Mouse (Mus musculus): ENCODE results near the gene Kti12. TPM values are rescaled to one million over a fixed set of nuclear protein-coding genes. Genes with fewer than 3 reads are reported as not detected.

The Kti12 gene
- polyA plus RNA-seq, 1 experiment from 2014 or later, result 26.6 TPM

DNA sequence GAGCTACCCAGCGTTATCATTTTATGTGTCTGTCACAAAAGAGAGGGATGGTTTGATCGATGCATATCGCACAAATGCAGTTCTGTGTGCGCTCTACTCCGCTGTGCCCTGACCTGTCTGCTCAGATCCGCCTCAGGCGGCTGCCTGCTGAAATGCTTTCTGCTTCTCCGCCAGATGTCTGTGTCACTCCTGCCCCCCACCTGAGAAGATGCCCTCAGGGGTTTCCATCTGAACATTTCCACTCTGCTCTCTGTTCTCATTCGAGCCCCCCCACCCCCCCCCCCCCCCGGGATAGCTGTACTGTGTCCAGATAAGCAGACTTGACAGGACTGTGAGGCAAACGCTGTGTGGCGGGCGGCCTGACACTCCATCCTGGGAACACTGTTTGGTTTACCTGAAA lies 36.2 kb downstream of the Kti12 start:
- DNase-seq (ENCODE audit: low spot score), result no peak
- Histone ChIP-seq H3K4me3 (ENCODE audit: low read depth, low read length) (no peak overlapping the region), H3K27me3 (replicated peaks; ENCODE audit: insufficient read depth, low read length) (no peaks in the 10 kb centered on the region), H3K9me3 (ENCODE audit: low read length) (no peaks in the 10 kb centered on the region), H3K4me1 (ENCODE audit: insufficient read depth, low read depth, low read length) (no peaks in the 10 kb centered on the region), H3K9ac (replicated peaks; ENCODE audit: low read depth) (no peak overlapping the region), H3K27ac (ENCODE audit: low read length) (no peak overlapping the region), H3K36me3 (ENCODE audit: insufficient read depth, low read length) (no peaks in the 10 kb centered on the region), H3K4me2 (replicated peaks; ENCODE audit: low read depth, low read length) (no peak overlapping the region)
- TF ChIP-seq EP300 (IDR thresholded peaks at IDR 0.05), result no peak
- no peak for TF ChIP-seq CTCF (IDR thresholded peaks at IDR 0.05)
- WGBS, result 54% methylated on average over 13 of the region's 13 CpGs
- ATAC-seq, result no peak

DNA sequence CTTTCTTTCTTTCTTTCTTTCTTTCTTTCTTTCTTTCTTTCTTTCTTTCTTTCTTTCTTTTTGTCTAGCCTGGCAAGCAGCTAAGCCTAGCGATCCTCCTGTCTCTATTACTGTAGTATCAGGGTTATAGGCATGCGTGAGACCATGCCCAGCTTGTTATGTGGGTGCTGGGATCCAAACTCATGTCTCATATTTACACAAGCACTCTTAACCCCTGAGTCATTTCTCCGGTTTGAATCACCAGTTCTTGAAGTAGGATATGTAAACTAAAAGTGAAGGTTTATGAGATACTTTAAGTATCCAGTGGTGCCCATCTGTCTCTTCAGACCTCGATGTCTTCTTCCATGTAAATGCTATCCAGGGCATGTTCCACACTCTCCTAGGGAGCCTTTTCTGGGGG lies 39.9 kb downstream of the Kti12 start:
- no peak overlapping the region for H3K4me2 ChIP-seq (replicated peaks; ENCODE audit: low read depth, low read length)
- WGBS, result 46% methylated on average over 4 of the region's 4 CpGs
- no peaks in the 10 kb centered on the region for H3K27me3 ChIP-seq (replicated peaks; ENCODE audit: insufficient read depth, low read length)
- no peaks in the 10 kb centered on the region for H3K4me1 ChIP-seq (ENCODE audit: insufficient read depth, low read depth, low read length)
- no peak overlapping the region for H3K9ac ChIP-seq (replicated peaks; ENCODE audit: low read depth)
- ATAC-seq (no peak), DNase-seq (ENCODE audit: low spot score) (no peak)
- H3K4me3 ChIP-seq (ENCODE audit: low read depth, low read length), result no peak overlapping the region
- H3K9me3 ChIP-seq (ENCODE audit: low read length), result no peaks in the 10 kb centered on the region
- TF ChIP-seq CTCF (IDR thresholded peaks at IDR 0.05) (no peak), EP300 (IDR thresholded peaks at IDR 0.05) (no peak)
- H3K36me3 ChIP-seq (ENCODE audit: insufficient read depth, low read length), result no peaks in the 10 kb centered on the region
- no peak overlapping the region for H3K27ac ChIP-seq (ENCODE audit: low read length)

GRCm38 (mm10) chr4:108890876-108891275 lies 43.3 kb downstream of the Kti12 start:
- H3K27ac ChIP-seq (ENCODE audit: low read length), result no peak overlapping the region
- no peaks in the 10 kb centered on the region for H3K9me3 ChIP-seq (ENCODE audit: low read length)
- H3K4me3 ChIP-seq (ENCODE audit: low read depth, low read length), result no peak overlapping the region
- TF ChIP-seq CTCF (IDR thresholded peaks at IDR 0.05), result no peak
- no peak for TF ChIP-seq EP300 (IDR thresholded peaks at IDR 0.05)
- H3K4me1 ChIP-seq (ENCODE audit: insufficient read depth, low read depth, low read length), result no peaks in the 10 kb centered on the region
- no peaks in the 10 kb centered on the region for H3K36me3 ChIP-seq (ENCODE audit: insufficient read depth, low read length)
- ATAC-seq (no peak), DNase-seq (ENCODE audit: low spot score) (no peak)
- 80% methylated on average over 6 of the region's 6 CpGs for WGBS
- no peak overlapping the region for H3K9ac ChIP-seq (replicated peaks; ENCODE audit: low read depth)
- H3K4me2 ChIP-seq (replicated peaks; ENCODE audit: low read depth, low read length), result no peak overlapping the region
- H3K27me3 ChIP-seq (replicated peaks; ENCODE audit: insufficient read depth, low read length), result no peaks in the 10 kb centered on the region

Other genes with a start within 250 kb of the Kti12 start
- gene Cc2d1b, start 227.8 kb upstream of the Kti12 start, polyA plus RNA-seq (2015; fragmentation: Nextera tagmentation; extraction: Ambion mirVana), result 21.3 and 22.4 TPM in 2 replicates
- 1.5 and 1.6 TPM in 2 replicates for gene 3110021N24Rik, start 128.1 kb upstream of the Kti12 start, polyA plus RNA-seq (2015; fragmentation: Nextera tagmentation; extraction: Ambion mirVana)
- gene Zfyve9, start 67.0 kb upstream of the Kti12 start, polyA plus RNA-seq (2015; fragmentation: Nextera tagmentation; extraction: Ambion mirVana), result 4.0 and 4.7 TPM in 2 replicates
- gene Btf3l4, start 14.2 kb upstream of the Kti12 start, polyA plus RNA-seq (2015; fragmentation: Nextera tagmentation; extraction: Ambion mirVana), result 106 and 111 TPM in 2 replicates
- 93.1 and 97.5 TPM in 2 replicates for gene Txndc12, start 13.2 kb upstream of the Kti12 start, polyA plus RNA-seq (2015; fragmentation: Nextera tagmentation; extraction: Ambion mirVana)
- 1.7 and 1.9 TPM in 2 replicates for gene A730015C16Rik, start 834 bp downstream of the Kti12 start, polyA plus RNA-seq (2015; fragmentation: Nextera tagmentation; extraction: Ambion mirVana)
- gene Rab3b, start 31.3 kb downstream of the Kti12 start, polyA plus RNA-seq (2015; fragmentation: Nextera tagmentation; extraction: Ambion mirVana), result 3.0 and 3.2 TPM in 2 replicates
- 29.3 and 36.9 TPM in 2 replicates for gene Nrd1, start 152.9 kb downstream of the Kti12 start, polyA plus RNA-seq (2015; fragmentation: Nextera tagmentation; extraction: Ambion mirVana)